ENCODE assay signal across 8 mouse cellular contexts in genomic region chr7:140954733-140955071, GRCm38 (mm10). TPM values are rescaled to one million over a fixed set of nuclear protein-coding genes. Genes with fewer than 3 reads are reported as not detected.
DNase-seq lines count a peak whose midpoint lies in the region; ATAC-seq lines count a peak whose summit lies in the region.

No protein-coding gene starts in this region.

- no peaks in the 10 kb centered on the region for H3K27me3 ChIP-seq in erythroblast, embryonic 14.5 days (ENCODE audit: control insufficient read depth)
- no peaks in the 10 kb centered on the region for H3K27me3 ChIP-seq in intestine, embryonic 15.5 days (replicated peaks)
- H3K27me3 ChIP-seq in midbrain, embryonic 14.5 days (ENCODE audit: control insufficient read depth, insufficient read depth, low read length), result no peaks in the 10 kb centered on the region

- peaks cover 19% of the 10 kb centered on the region for H3K4me1 ChIP-seq in erythroblast, embryonic 14.5 days (ENCODE audit: control insufficient read depth)
- peaks cover 27% of the 10 kb centered on the region for H3K4me1 ChIP-seq in brown adipose tissue, adult 24 weeks (ENCODE audit: control insufficient read depth, insufficient read depth, insufficient read length, low read length)
- peaks cover 51% of the 10 kb centered on the region for H3K4me1 ChIP-seq in intestine, embryonic 15.5 days (replicated peaks)
- peaks cover 9% of the 10 kb centered on the region for H3K4me1 ChIP-seq in midbrain, embryonic 14.5 days (ENCODE audit: control insufficient read depth, insufficient read depth, low read length)

- no peak for ATAC-seq in erythroblast, adult 5-6 weeks (replicated peaks; ENCODE audit: low FRiP score, poor library complexity, severe bottlenecking)
- peak; percentile 52 for ATAC-seq in intestine, embryonic 15.5 days
- ATAC-seq in midbrain, embryonic 14.5 days (ENCODE audit: low FRiP score, low TSS enrichment), result no peak

- H3K4me2 ChIP-seq in intestine, embryonic 15.5 days (replicated peaks), result peak overlapping the region; percentile 84
- H3K4me2 ChIP-seq in midbrain, embryonic 14.5 days (ENCODE audit: low read length), result peak overlapping the region; percentile 52

- peak overlapping the region; percentile 97 for H3K27ac ChIP-seq in brown adipose tissue, adult 24 weeks (replicated peaks; ENCODE audit: low read depth, low read length)
- H3K27ac ChIP-seq in intestine, embryonic 15.5 days, result peak overlapping the region; percentile 95
- H3K27ac ChIP-seq in midbrain, embryonic 14.5 days (replicated peaks; ENCODE audit: low read depth, low read length), result no peak overlapping the region

- peak overlapping the region; percentile 63 for H3K9ac ChIP-seq in intestine, embryonic 15.5 days
- no peak overlapping the region for H3K9ac ChIP-seq in midbrain, embryonic 14.5 days (replicated peaks; ENCODE audit: low read length)

- WGBS in intestine, embryonic 15.5 days, result 2% methylated on average over 9 of the region's 9 CpGs
- WGBS in midbrain, embryonic 14.5 days, result 8% methylated on average over 9 of the region's 9 CpGs

- peaks cover 9% of the 10 kb centered on the region; the same call in 1 of the 2 replicates for H3K36me3 ChIP-seq in erythroblast, embryonic 14.5 days (ENCODE audit: control insufficient read depth)
- H3K36me3 ChIP-seq in intestine, embryonic 15.5 days, result 0 out of 2 replicates have a peak, but pooled peaks cover 3% of the 10 kb centered on the region
- no peaks in the 10 kb centered on the region for H3K36me3 ChIP-seq in midbrain, embryonic 14.5 days (ENCODE audit: control insufficient read depth, insufficient read depth, low read length)

- no peak for DNase-seq in midbrain, embryonic 14.5 days
- DNase-seq in urinary bladder, postnatal 25 days (ENCODE audit: low spot score), result no peak
- DNase-seq in retina, embryonic 14.5 days (ENCODE audit: low spot score), result no peak
- no peak for DNase-seq in gastrocnemius, postnatal 10 days

- H3K4me3 ChIP-seq in erythroblast, embryonic 14.5 days (replicated peaks), result peak overlapping the region; percentile 21
- H3K4me3 ChIP-seq in brown adipose tissue, adult 24 weeks (ENCODE audit: insufficient read depth, low read depth, low read length), result peak overlapping the region; percentile 83
- peak overlapping the region; percentile 60 for H3K4me3 ChIP-seq in intestine, embryonic 15.5 days (replicated peaks)
- H3K4me3 ChIP-seq in midbrain, embryonic 14.5 days (replicated peaks; ENCODE audit: low read depth, low read length), result no peak overlapping the region

- no peaks in the 10 kb centered on the region for H3K9me3 ChIP-seq in erythroblast, embryonic 14.5 days (ENCODE audit: control insufficient read depth, low read length)
- no peaks in the 10 kb centered on the region for H3K9me3 ChIP-seq in intestine, embryonic 15.5 days
- H3K9me3 ChIP-seq in midbrain, embryonic 14.5 days (ENCODE audit: control insufficient read depth, low read length), result no peaks in the 10 kb centered on the region

RNA-seq across cellular contexts. Expression of gene Gm45717, which starts 1.0 kb away (rescaled TPM):
- not detected in 2 replicates for polyA plus RNA-seq in erythroblast, embryonic 14.5 days (2012)
- not detected in 2 replicates for total RNA-seq in erythroblast, adult 5-6 weeks (2015; ENCODE audit: low replicate concordance)
- not detected in 2 replicates for total RNA-seq in erythroblast, adult 5-6 weeks (2017; ENCODE audit: low replicate concordance)
- polyA plus RNA-seq in brown adipose tissue, adult 24 weeks (2012; ENCODE audit: insufficient read depth, insufficient read length, missing spikeins), result not detected in 2 replicates
- 0.69 TPM in 1 of 2 replicates, not detected in the other for polyA plus RNA-seq in intestine, embryonic 15.5 days (2015; fragmentation: Nextera tagmentation; extraction: Ambion mirVana)
- not detected in 2 replicates for polyA plus RNA-seq in midbrain, embryonic 14.5 days (2014; fragmentation: Nextera tagmentation; extraction: Ambion mirVana)
- not detected for total RNA-seq in gastrocnemius, postnatal 10 days (2021)

RNA-seq across cellular contexts. Expression of gene Ifitm2, which starts 1.1 kb away (rescaled TPM):
- 3.3 and 3.7 TPM in 2 replicates for polyA plus RNA-seq in erythroblast, embryonic 14.5 days (2012)
- 133 and 151 TPM in 2 replicates for total RNA-seq in erythroblast, adult 5-6 weeks (2015; ENCODE audit: low replicate concordance)
- 41.4 and 47.4 TPM in 2 replicates for total RNA-seq in erythroblast, adult 5-6 weeks (2017; ENCODE audit: low replicate concordance)
- 194 and 274 TPM in 2 replicates for polyA plus RNA-seq in brown adipose tissue, adult 24 weeks (2012; ENCODE audit: insufficient read depth, insufficient read length, missing spikeins)
- 1,251 and 1,347 TPM in 2 replicates for polyA plus RNA-seq in intestine, embryonic 15.5 days (2015; fragmentation: Nextera tagmentation; extraction: Ambion mirVana)
- polyA plus RNA-seq in midbrain, embryonic 14.5 days (2014; fragmentation: Nextera tagmentation; extraction: Ambion mirVana), result 131 and 176 TPM in 2 replicates
- total RNA-seq in gastrocnemius, postnatal 10 days (2021), result 100 to 1,000 TPM; 142 to 180 TPM

RNA-seq across cellular contexts. Expression of gene Ifitm5, which starts 4.6 kb away (rescaled TPM):
- polyA plus RNA-seq in erythroblast, embryonic 14.5 days (2012), result not detected in 2 replicates
- not detected in 2 replicates for total RNA-seq in erythroblast, adult 5-6 weeks (2015; ENCODE audit: low replicate concordance)
- 1.5 TPM in 1 of 2 replicates, not detected in the other for total RNA-seq in erythroblast, adult 5-6 weeks (2017; ENCODE audit: low replicate concordance)
- polyA plus RNA-seq in brown adipose tissue, adult 24 weeks (2012; ENCODE audit: insufficient read depth, insufficient read length, missing spikeins), result not detected in 2 replicates
- polyA plus RNA-seq in intestine, embryonic 15.5 days (2015; fragmentation: Nextera tagmentation; extraction: Ambion mirVana), result 2.4 and 3.4 TPM in 2 replicates
- polyA plus RNA-seq in midbrain, embryonic 14.5 days (2014; fragmentation: Nextera tagmentation; extraction: Ambion mirVana), result 0.29 TPM in 1 of 2 replicates, not detected in the other
- 1 to 10 TPM in 1 of 2 experiments, under 1 TPM in 1; 0.54 to 6.9 TPM for total RNA-seq in gastrocnemius, postnatal 10 days (2021)

RNA-seq across cellular contexts. Expression of gene Ifitm1, which starts 12.3 kb away (rescaled TPM):
- polyA plus RNA-seq in erythroblast, embryonic 14.5 days (2012), result 0.05 and 0.47 TPM in 2 replicates
- 31.8 and 47.3 TPM in 2 replicates for total RNA-seq in erythroblast, adult 5-6 weeks (2015; ENCODE audit: low replicate concordance)
- 0.70 and 11.8 TPM in 2 replicates for total RNA-seq in erythroblast, adult 5-6 weeks (2017; ENCODE audit: low replicate concordance)
- not detected in 2 replicates for polyA plus RNA-seq in brown adipose tissue, adult 24 weeks (2012; ENCODE audit: insufficient read depth, insufficient read length, missing spikeins)
- 145 and 148 TPM in 2 replicates for polyA plus RNA-seq in intestine, embryonic 15.5 days (2015; fragmentation: Nextera tagmentation; extraction: Ambion mirVana)
- polyA plus RNA-seq in midbrain, embryonic 14.5 days (2014; fragmentation: Nextera tagmentation; extraction: Ambion mirVana), result 3.0 and 11.5 TPM in 2 replicates
- total RNA-seq in gastrocnemius, postnatal 10 days (2021), result 1 to 10 TPM; 2.1 to 3.7 TPM

RNA-seq across cellular contexts. Expression of gene Pgghg, which starts 13.5 kb away (rescaled TPM):
- 0.05 and 0.32 TPM in 2 replicates for polyA plus RNA-seq in erythroblast, embryonic 14.5 days (2012)
- total RNA-seq in erythroblast, adult 5-6 weeks (2015; ENCODE audit: low replicate concordance), result 0.38 and 3.8 TPM in 2 replicates
- total RNA-seq in erythroblast, adult 5-6 weeks (2017; ENCODE audit: low replicate concordance), result 1.5 and 3.3 TPM in 2 replicates
- polyA plus RNA-seq in brown adipose tissue, adult 24 weeks (2012; ENCODE audit: insufficient read depth, insufficient read length, missing spikeins), result 7.1 and 8.7 TPM in 2 replicates
- polyA plus RNA-seq in intestine, embryonic 15.5 days (2015; fragmentation: Nextera tagmentation; extraction: Ambion mirVana), result 21.6 and 21.9 TPM in 2 replicates
- polyA plus RNA-seq in midbrain, embryonic 14.5 days (2014; fragmentation: Nextera tagmentation; extraction: Ambion mirVana), result 5.0 and 7.4 TPM in 2 replicates
- 10 to 100 TPM in 1 of 2 experiments, 1 to 10 TPM in 1; 7.6 to 13.1 TPM for total RNA-seq in gastrocnemius, postnatal 10 days (2021)

Comparison
In these comparisons a context has a peak if more than half of its experiments do, and no peak if none do; other contexts are left out.
1. RNA of gene Ifitm2, which starts 1.1 kb away (polyA plus RNA-seq): 1,251 to 1,347 TPM in intestine, embryonic 15.5 days, 194 to 274 TPM in brown adipose tissue, adult 24 weeks and 131 to 176 TPM in midbrain, embryonic 14.5 days; 3.3 to 3.7 TPM in erythroblast, embryonic 14.5 days; every median in the first group is over 10 times any median in the second.